Mouse (Mus musculus) heart, postnatal 14 days (tissue): ENCODE data around the gene Hnrnpul2. TPM values are rescaled to one million over a fixed set of nuclear protein-coding genes. Genes with fewer than 3 reads are reported as not detected.
"Not testable (repeated sequence)": the region's sequence is repeated elsewhere in the genome, so short reads cannot be mapped to it uniquely, and the experiment has no call there.

Experiments used
- DNase-seq, 2 experiments: peaks; one replicate each; pipeline ENCODE4 v3.0.0; 2021 to 2022
- intact Hi-C: fragments of 180-260 bp; cut with DNase I; formaldehyde crosslinking; loops from one replicate; pipeline ENCODE4 v1.15.1; 2025
- total RNA-seq, 2 experiments: library from RNA; stranded (reverse); gene quantifications; 2 replicates each; pipeline ENCODE4 v1.2.3; 2021

Hnrnpul2 gene
- total RNA-seq, 2 experiments from 2014 or later: 48.5 to 51.1 TPM

- no peak for DNase-seq
- intact Hi-C loops: loop anchor here (2.0 to 5.0 kb wide), 3 partner anchors 13 to 99 kb away; partner anchors contain the start of genes Tmem179b, Tmem223 and Zbtb3
These were observed 4.0 kb upstream of the Hnrnpul2 start for GRCm38 (mm10) chr19:8815812-8816211.

DNA sequence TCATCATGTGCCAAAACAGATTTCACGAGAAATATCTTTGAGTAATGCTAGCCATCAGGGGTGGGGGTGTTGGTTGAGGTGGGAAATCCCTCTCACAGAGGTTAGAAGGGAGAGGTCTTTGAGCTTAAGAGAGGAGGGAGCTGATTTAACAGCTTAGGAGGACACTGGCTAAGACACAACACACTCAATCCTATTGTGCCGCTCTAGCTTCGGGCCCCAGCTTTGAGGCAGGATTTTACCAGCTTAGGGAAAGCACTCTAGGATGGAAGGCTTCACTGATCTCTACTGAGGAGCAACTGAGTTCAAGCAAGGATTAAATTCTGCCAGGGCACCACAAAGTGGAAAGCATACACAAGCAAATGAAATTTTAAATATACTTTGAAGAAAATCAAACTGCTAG lies 2.8 kb upstream of the Hnrnpul2 start:
- intact Hi-C loops: loop anchor here (2.0 to 5.0 kb wide), 3 partner anchors 14 to 100 kb away; partner anchors contain the start of genes Tmem179b, Tmem223 and Zbtb3
- no peak for DNase-seq

DNA sequence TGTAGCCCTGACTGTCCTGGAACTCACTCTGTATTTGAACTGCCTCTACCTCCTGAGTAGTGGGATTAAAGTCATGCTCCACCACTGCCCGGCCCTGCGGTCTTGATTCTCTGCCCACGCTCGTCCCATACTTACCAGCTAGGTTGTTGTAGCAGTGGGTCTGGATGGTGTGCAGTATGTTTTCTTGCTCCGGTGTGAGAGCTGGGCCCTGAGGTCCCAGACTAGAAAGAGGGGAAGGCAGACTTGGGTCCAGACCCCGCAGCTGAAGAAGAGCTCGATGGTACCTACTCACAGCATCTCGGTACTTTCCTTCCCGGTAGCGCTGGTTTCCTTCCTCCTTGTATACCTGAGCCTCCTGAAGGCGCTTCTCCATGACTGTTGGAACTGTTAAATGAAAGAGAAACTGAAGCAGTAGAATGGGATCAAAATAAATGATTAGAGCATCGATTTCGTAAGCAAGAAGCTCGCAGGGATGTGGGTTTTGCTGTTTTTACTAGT lies 1.5 kb upstream of the Hnrnpul2 start:
- DNase-seq: no peak
- intact Hi-C loops: loop anchor here (5.0 kb wide), 2 partner anchors 46 to 101 kb away; partner anchors contain the start of genes Tmem179b and Tmem223

DNA sequence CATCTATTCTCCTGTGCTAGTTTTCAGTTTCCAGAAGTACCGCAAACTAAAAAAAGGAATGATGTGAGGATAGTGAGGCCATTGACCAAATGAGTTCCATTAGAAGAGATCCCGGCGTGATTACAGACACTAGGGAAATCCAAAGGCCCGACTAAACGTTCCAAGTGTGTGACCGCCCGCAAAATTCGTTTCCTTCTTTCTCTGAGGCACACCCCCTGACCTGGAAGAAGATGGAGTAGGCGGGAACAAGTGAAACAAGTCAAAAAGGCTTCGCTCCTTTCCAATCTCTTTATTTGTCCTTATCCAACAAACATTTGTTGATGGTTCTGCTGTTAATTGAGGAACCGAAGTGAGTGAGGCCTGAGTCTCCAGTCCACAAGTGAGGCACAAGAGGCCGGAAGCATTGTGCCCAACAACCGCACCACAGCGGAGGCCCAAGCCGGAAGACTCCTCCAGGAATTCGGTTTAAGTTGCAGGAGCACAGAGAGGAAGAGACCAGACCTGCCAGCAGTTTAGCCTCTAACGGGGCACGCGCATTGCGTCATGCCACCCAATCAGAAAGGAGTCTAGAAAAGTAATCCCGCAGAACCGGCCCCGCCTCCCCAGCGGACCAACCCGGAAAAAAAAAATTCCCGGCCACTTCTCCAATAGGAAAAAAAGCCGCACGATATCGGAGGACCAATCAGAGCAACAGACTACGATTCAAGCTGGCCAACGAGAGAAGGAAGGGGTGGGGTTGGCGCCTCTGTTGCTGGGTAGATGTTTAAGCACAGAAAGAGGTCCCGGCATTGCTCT lies 812 bp upstream of the Hnrnpul2 start, which contains the start of gene Ttc9c:
Gene Ttc9c, minus strand, starts transcription at position 533 of the 795 bp plus-strand sequence.
- intact Hi-C loops: loop anchor here (5.0 kb wide), 2 partner anchors 47 to 102 kb away; partner anchors contain the start of genes Tmem179b and Tmem223
- DNase-seq: peak; percentile 94

DNA sequence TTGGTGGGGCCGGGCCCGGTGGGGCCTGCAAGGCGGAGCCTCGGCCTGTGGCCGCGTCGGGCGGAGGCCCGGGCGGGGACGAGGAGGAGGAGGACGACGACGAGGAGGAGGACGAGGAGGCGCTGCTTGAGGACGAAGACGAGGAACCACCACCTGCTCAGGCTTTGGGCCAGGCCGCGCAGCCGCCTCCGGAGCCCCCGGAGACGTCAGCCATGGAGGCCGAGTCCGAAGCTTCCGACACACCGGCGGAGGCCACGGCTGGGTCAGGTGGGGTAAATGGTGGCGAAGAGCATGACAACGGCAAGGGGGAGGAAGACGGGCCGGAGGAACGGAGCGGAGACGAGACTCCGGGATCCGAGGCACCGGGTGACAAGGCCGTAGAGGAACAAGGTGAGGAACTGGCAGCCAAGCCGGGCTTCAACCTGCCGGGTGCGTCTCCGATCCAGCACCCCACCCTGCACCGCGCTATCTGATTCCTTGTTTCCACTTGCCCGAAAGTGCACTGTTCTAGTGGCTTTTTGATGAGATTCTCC lies 680 bp downstream of the Hnrnpul2 start:
- intact Hi-C loops: no loop called here
- DNase-seq: no peak

GRCm38 (mm10) chr19:8821146-8821545 lies 1.3 kb downstream of the Hnrnpul2 start:
- intact Hi-C loops: no loop called here

DNA sequence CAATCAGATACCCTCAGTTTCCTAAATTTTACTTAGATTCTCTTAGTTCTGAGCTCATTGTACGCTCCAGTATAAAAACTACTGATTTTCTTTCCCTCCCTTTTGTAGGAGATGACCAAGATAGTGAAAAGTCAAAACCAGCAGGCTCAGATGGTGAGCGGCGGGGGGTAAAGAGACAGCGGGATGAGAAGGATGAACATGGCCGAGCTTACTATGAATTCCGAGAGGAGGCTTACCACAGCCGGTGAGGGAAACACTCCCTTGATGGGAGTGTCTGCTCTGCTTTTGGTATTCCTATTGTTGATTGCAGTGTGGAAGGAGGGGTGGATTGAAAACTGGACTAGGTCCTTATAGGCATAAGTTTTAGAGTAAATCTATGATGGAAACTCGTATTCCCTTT lies 2.9 kb downstream of the Hnrnpul2 start:
- intact Hi-C loops: no loop called here
- no peak for DNase-seq

More at GRCm38 (mm10) chr19:8821146-8821545, 1.3 kb downstream of the Hnrnpul2 start:
- DNase-seq: no peak

DNA sequence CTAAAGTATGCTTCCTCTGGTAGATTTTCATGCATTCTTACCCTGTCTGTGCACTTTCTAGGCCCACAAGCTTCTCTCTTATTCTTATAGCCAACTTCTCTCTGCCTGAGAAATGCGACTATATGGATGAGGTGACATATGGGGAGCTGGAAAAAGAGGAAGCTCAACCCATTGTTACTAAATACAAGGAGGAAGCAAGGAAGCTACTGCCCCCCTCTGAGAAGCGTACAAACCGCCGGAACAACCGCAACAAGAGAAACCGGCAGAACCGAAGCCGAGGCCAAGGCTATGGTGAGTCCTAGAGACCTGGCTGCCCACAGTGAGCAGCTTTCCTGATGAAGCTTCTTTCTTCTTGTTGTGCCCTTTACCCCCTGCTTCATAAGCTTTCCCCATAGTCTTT lies 9.8 kb downstream of the Hnrnpul2 start, which contains the start of gene AC129217.1:
Gene AC129217.1, plus strand, starts transcription at position 114 of the 400 bp plus-strand sequence.
- intact Hi-C loops: loop anchor here (5.0 kb wide), 1 partner anchor 83 kb away; no protein-coding TSS in a partner anchor
- no peak for DNase-seq

DNA sequence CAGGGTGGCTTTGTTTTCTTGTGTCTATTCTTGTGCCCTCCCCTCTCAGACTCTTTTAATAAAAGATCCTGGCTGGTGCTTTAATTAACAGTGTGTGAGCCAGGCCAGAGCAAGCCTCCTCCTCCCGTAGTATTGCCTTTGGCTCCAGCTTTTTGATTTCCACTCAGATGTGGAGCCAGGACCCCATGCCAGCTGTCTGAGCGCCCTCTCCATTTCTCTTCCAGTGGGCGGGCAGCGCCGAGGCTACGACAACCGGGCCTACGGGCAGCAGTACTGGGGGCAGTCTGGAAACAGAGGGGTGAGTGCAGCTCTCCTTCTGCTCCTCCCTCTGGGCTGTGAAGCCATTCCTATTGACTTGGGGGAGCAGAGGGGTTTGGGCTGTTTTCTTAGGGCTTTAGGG lies 10.9 kb downstream of the Hnrnpul2 start:
- intact Hi-C loops: no loop called here
- DNase-seq: no peak

- intact Hi-C loops: no loop called here
- no peak for DNase-seq
These were observed 11.5 kb downstream of the Hnrnpul2 start for GRCm38 (mm10) chr19:8831262-8831661.

DNA sequence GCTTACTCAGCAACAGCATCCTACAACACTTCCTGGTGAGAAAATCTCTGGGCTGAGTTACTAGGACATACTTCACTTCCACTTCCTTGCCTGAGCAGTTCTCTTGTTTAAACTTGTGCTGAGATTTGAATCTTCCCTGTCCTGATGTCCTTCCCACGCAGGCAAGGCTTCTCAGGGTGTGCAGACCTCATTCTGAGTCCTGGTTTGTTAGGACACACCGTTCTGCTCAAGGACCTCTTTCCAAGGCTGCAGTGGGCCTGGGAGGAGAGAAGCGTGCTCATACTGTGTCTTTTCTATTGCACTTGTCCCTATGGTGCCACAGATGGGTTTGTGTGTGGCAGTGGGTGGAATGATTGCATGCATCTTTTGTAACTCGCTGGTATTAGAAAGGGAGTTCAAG lies 13.2 kb downstream of the Hnrnpul2 start:
- no peak for DNase-seq
- intact Hi-C loops: no loop called here

GRCm38 (mm10) chr19:8836327-8836726 lies 16.5 kb downstream of the Hnrnpul2 start:
- DNase-seq, intact Hi-C loops: not testable (repeated sequence)

DNA sequence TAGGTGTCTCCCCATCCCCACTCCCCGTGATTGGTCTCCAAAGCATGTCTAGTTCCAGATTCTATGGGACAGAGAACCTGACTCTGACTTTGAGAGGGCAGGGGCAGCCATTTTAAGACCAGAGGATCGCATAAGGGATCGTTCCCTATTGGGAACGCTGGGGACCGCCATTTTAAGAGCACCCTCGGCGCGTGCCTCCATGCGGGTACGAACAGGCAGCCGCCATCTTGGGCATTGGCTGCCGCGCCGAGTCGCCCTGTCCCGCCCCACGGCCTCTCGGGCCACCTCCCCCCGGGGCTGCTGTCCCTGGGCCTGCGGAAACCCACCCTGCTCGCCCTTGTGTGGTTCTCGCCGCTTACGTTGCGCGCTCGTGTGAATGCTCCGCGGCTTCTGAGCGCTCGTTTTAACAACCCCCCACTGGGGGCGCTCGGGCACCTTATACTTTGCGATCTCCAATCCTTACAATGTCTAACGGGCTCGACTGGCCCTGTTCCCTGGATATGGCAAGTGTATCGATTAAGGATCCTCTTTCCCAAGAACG lies 17.5 kb downstream of the Hnrnpul2 start, which contains the start of gene Bscl2:
Gene Bscl2, plus strand, starts transcription at position 217 of the 541 bp plus-strand sequence.
- peak; percentile 78 to 84 for DNase-seq
- intact Hi-C loops: no loop called here

DNA sequence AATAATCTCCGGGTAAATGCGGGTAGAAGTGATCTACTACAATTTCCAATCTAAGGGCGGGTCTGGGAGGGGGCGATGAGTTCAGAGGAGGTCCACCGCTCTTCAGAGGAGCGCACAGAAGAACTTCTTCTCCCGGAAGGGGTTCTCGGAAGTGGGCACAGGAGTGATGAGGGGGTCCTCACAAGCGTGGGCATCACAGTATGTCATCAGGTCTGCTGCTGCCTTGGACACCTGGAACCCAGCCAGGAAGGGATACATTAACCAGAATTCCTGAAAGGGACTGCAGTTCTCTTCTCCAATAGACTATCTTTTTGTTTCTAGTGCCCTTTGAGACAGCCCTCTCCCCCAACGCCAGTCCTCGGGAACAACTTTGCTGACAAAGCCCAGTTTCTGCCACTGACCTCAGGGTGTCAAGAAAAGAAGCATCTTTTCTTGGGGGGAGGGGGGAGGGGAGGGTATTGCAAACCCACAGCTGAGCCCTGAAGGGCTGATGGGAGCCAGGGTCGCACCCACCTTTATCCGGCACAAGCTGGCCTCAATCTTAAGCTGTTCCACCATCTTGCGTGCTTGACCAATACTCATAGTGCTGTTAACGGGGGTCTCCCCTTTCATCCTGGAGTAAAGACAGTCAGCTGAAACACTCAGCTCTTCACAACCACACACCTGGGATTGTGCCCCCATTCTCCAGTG lies 18.4 kb downstream of the Hnrnpul2 start:
- intact Hi-C loops: no loop called here
- DNase-seq: peak; percentile 24 to 45

DNA sequence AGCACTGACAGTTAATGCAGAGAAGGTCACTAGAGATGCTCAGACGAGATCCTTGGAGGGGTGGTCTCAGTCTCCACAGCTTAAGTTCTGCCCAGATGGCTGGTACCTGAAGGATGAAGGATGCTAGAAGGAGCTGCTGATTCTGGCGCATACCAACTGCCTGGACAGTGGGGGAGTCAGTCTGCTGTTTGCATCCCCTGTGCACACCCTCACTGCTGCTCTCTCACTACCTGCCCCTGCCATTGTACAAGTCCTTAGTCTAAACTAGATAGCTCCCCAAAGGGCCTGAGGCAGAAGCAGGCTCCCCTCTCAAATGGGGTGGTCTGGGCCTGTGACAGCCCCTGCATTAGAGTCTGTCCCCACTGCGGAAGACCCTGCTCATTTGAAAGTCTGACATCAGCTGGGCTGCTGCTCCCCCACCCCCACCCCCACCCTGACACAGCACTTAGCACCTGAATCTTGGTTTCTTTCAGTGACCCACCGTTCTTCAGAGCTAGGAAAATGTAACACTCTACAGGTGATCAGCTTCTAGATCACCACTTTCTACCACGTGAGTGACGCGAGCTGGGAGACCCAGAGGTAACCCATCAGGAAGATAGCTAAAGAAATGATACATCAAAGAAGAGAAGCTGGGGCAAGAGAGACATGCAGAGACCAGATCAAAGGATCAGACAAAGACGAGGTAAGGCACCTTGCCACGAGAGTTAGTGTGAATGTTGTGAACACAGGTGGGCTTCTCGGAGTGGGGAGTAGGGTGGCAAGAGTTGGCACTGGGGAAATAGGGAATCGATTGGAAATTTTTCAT lies 19.5 kb downstream of the Hnrnpul2 start, which contains the start of gene Gng3:
Gene Gng3, minus strand, starts transcription at position 92 of the 805 bp plus-strand sequence.
- intact Hi-C loops: no loop called here
- no peak for DNase-seq

DNA sequence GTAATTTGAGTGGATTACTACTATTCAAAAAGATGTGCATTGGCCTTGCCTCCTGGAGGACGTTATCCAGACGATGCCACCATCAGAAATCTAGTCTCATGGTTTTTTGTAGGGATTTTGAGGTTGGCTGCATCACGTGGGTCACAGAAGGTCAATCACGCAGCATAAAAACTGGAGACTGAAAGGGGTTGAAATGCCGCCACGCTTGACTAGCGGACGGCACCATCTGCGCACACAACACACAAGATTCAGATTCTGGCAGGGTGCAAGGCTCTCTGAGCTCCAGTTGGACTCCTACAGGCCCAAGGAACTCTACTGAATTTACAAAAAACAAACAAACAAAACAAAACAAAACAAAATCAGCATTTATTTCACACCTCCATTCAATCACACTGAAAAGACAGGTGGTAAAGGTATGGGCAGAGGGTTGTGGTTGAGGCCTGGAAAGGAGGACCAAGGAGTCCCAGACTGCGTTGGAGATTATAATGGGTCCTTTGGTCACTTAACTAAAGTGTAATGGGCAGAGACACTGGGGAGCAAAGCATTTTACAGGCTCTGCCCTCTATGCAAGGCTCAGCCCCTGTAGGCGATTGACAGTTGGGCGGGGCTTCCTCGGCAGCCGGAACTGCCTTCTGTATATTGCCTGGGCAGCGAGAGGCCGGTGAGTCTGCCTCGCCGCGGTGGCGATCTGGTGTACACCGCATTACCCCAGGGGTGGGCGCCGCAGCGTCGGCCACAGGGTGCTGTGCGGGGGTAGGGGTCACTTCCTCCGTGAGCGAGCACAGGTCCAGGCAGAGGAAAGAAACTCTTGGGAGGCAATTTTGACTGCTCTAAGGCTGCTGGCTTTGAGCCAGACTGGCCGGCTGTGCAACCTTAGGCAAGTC lies 20.3 kb downstream of the Hnrnpul2 start:
- intact Hi-C loops: loop anchor here (5.0 kb wide), 2 partner anchors 47 to 127 kb away; partner anchors contain the start of genes 1810009A15Rik, Eef1g and Gm49416
- DNase-seq: peak; percentile 70 to 79

DNA sequence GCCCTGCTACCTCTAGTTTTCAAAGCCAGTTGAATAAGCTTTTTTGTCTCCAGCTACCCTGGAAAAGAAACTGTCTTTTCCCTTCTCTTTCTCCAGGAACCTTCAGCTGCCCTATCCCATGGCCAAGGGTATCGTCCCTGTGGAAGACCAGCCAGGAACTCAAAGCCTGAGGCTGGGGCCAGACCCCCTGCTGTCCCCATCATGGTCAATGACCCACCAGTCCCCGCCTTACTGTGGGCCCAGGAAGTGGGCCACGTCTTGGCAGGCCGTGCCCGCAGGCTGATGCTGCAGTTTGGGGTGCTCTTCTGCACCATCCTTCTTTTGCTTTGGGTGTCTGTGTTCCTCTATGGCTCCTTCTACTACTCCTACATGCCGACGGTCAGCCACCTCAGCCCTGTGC lies 21.2 kb downstream of the Hnrnpul2 start:
- intact Hi-C loops: loop anchor here (5.0 kb wide), 2 partner anchors 46 to 126 kb away; partner anchors contain the start of genes 1810009A15Rik, Eef1g and Gm49416
- no peak for DNase-seq

DNA sequence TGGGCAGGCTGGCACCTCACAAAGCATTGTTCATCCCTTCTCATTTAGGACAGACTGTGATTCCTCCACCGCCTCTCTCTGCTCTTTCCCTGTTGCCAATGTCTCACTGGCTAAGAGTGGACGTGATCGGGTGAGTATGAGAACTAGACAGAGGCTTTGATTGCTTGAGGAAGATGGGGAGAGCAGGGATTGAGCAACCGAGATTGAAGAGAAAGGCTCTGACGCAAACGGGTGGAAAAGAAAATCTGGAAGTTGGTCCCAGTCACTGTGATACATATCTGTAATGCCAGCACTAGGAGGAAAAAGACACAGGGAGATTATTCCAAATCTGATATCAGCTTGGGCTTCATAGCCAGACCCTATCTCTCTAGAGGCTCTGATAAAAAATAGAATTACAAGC lies 23.2 kb downstream of the Hnrnpul2 start:
- DNase-seq: no peak
- intact Hi-C loops: loop anchor here (5.0 kb wide), 2 partner anchors 44 to 124 kb away; partner anchors contain the start of genes 1810009A15Rik, Eef1g and Gm49416
